ENCODE assay signal across 8 mouse cellular contexts in the genomic region with DNA sequence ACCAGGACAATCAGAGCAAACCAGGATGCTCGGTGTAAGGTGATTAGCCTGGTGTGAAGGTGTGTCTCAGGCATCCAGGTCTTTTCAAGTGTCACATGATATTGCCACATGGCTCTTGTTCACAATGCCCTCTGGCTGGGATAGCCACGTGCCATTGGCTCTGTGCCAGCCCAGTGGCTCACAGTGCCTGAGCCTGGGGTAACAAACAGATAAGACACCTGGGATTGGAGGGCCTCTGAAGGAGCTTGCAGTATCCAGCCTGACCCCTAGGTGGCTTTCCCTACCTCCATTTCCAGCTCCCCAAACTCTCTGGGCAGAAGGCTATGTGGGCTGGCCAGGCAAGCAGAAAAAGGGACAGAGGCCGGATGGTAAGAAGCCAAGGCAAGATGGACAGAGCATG. TPM values are rescaled to one million over a fixed set of nuclear protein-coding genes. Genes with fewer than 3 reads are reported as not detected.
DNase-seq lines count a peak whose midpoint lies in the region; ATAC-seq and TF ChIP-seq lines count a peak whose summit lies in the region.

No protein-coding gene starts in this region.

- no peaks in the 10 kb centered on the region for H3K9me3 ChIP-seq in CH12.LX (replicated peaks; ENCODE audit: low read length)
- no peaks in the 10 kb centered on the region for H3K9me3 ChIP-seq in limb, embryonic 10.5 days (replicated peaks)
- no peaks in the 10 kb centered on the region for H3K9me3 ChIP-seq in stomach, postnatal 0 days (ENCODE audit: control insufficient read depth, low read length)

- TF ChIP-seq RAD21 in CH12.LX (IDR thresholded peaks at IDR 0.05; ENCODE audit: low read depth, low read length): peak; percentile 48

- peaks cover 24% of the 10 kb centered on the region for H3K27me3 ChIP-seq in CH12.LX (replicated peaks)
- no peaks in the 10 kb centered on the region for H3K27me3 ChIP-seq in limb, embryonic 10.5 days (ENCODE audit: low read depth, poor library complexity, severe bottlenecking)
- no peaks in the 10 kb centered on the region for H3K27me3 ChIP-seq in stomach, postnatal 0 days (ENCODE audit: control insufficient read depth, insufficient read depth, low read length)

- in situ Hi-C loops in CH12.LX (cut with MboI; ENCODE audit: low pct_ligation_motif_present, low pct_unique_long_range_greater_than_20kb, low sequenced_read_pairs): loop anchor here (5.0 kb wide), 1 partner anchor 183 kb away; no protein-coding TSS in a partner anchor

- 54% methylated on average over 3 of the region's 3 CpGs for WGBS in limb, embryonic 10.5 days
- WGBS in stomach, postnatal 0 days: 31% methylated on average over 3 of the region's 3 CpGs

- TF ChIP-seq POLR2A in CH12.LX (IDR thresholded peaks at IDR 0.05; ENCODE audit: low read depth, low read length): no peak

- DNase-seq in gastrocnemius, postnatal 10 days: peak; percentile 21
- no peak for DNase-seq in gastrocnemius, adult 18-20 months (ENCODE audit: low spot score)
- DNase-seq in CH12.LX (ENCODE audit: extremely low read depth): peak; percentile 40
- peak; percentile 77 for DNase-seq in cerebellum, adult 11 months
- peak; percentile 52 for DNase-seq in limb, embryonic 10.5 days (ENCODE audit: low spot score)
- DNase-seq in stomach, postnatal 0 days (ENCODE audit: low spot score): peak; percentile 70
- no peak for DNase-seq in urinary bladder, postnatal 4 days (ENCODE audit: low spot score in 2 of 2)

- H3K27ac ChIP-seq in CH12.LX (ENCODE audit: insufficient read depth, low read depth): no peak overlapping the region
- H3K27ac ChIP-seq in limb, embryonic 10.5 days: no peak overlapping the region
- H3K27ac ChIP-seq in stomach, postnatal 0 days (replicated peaks): no peak overlapping the region

- H3K4me2 ChIP-seq in CH12.LX (ENCODE audit: insufficient read depth, low read depth, poor library complexity, severe bottlenecking): no peak overlapping the region
- no peak overlapping the region for H3K4me2 ChIP-seq in stomach, postnatal 0 days (replicated peaks; ENCODE audit: low read depth)

- peak; percentile 63 to 64; a peak in 3 of 4 replicates for TF ChIP-seq CTCF in CH12.LX (conservative IDR thresholded peaks at IDR 0.05 in 1 of 2, IDR thresholded peaks at IDR 0.05 in 1 of 2; ENCODE audit: low read depth in 2 of 2, low read length in 2 of 2)
- TF ChIP-seq CTCF in stomach, postnatal 0 days (IDR thresholded peaks at IDR 0.05; ENCODE audit: low read depth): peak; percentile 71

- peak; percentile 50; the same call in 1 of the 2 replicates for ATAC-seq in granulocyte monocyte progenitor cell, adult 5-6 weeks (replicated peaks; ENCODE audit: poor library complexity, severe bottlenecking)
- ATAC-seq in stomach, postnatal 0 days (ENCODE audit: low FRiP score, low TSS enrichment): peak; percentile 74

- H3K9ac ChIP-seq in CH12.LX (ENCODE audit: insufficient read depth, low read depth): no peak overlapping the region
- H3K9ac ChIP-seq in stomach, postnatal 0 days (ENCODE audit: low read length): no peak overlapping the region

- no peaks in the 10 kb centered on the region for H3K36me3 ChIP-seq in CH12.LX (replicated peaks in 1 of 2; ENCODE audit: control insufficient read depth in 1 of 2, insufficient read depth in 1 of 2, low read length in 1 of 2)
- H3K36me3 ChIP-seq in limb, embryonic 10.5 days: no peaks in the 10 kb centered on the region
- no peaks in the 10 kb centered on the region for H3K36me3 ChIP-seq in stomach, postnatal 0 days (ENCODE audit: control insufficient read depth, insufficient read depth, low read length)

- no peaks in the 10 kb centered on the region for H3K79me2 ChIP-seq in CH12.LX (replicated peaks; ENCODE audit: control insufficient read depth, extremely low read depth, insufficient read depth, poor library complexity, severe bottlenecking)

- peaks cover 0 to 17% of the 10 kb centered on the region in 2 experiments; a peak in 2 of 4 replicates for H3K4me1 ChIP-seq in CH12.LX (ENCODE audit: control insufficient read depth in 1 of 2, insufficient read depth in 2 of 2)
- H3K4me1 ChIP-seq in limb, embryonic 10.5 days: peaks cover 10% of the 10 kb centered on the region
- no peaks in the 10 kb centered on the region for H3K4me1 ChIP-seq in stomach, postnatal 0 days (replicated peaks; ENCODE audit: control insufficient read depth, insufficient read depth)

- no peak for TF ChIP-seq EP300 in CH12.LX (IDR thresholded peaks at IDR 0.05; ENCODE audit: low read length)
- TF ChIP-seq EP300 in stomach, postnatal 0 days (optimal IDR thresholded peaks at IDR 0.05): no peak

- H3K4me3 ChIP-seq in CH12.LX (replicated peaks in 1 of 3; ENCODE audit: low read depth in 2 of 3, low read length in 2 of 3, poor library complexity in 1 of 3): no peak overlapping the region
- no peak overlapping the region for H3K4me3 ChIP-seq in limb, embryonic 10.5 days
- no peak overlapping the region for H3K4me3 ChIP-seq in stomach, postnatal 0 days (ENCODE audit: low read depth, low read length)

- dilution Hi-C loops in CH12.LX (cut with MboI; ENCODE audit: extremely low pct_ligation_motif_present, extremely low pct_unique_long_range_greater_than_20kb, low sequenced_read_pairs): no loop called here

TF ChIP-seq in CH12.LX, 34 proteins besides CTCF, POLR2A, EP300 and RAD21:
- TF ChIP-seq SMC3 (IDR thresholded peaks at IDR 0.05; ENCODE audit: low read depth, low read length): peak; percentile 42
- no peak for TF ChIP-seq MYC (IDR thresholded peaks at IDR 0.05; ENCODE audit: low read depth, low read length)

RNA-seq across cellular contexts. Expression of a gene that starts 35.6 kb away (rescaled TPM):
- total RNA-seq in gastrocnemius, postnatal 10 days (2021): 1 to 10 TPM in 1 of 2 experiments, under 1 TPM in 1; 0.63 to 1.8 TPM
- total RNA-seq in gastrocnemius, adult 18-20 months (2021): under 1 TPM; 0.07 to 0.40 TPM
- 1.2 and 3.1 TPM in 2 replicates for total RNA-seq in CH12.LX (2012; rRNA removed)
- 0.53 and 0.89 TPM in 2 replicates for total RNA-seq in CH12.LX (2014; rRNA removed)
- polyA plus RNA-seq in CH12.LX (2012; ENCODE audit: insufficient read length, low read depth): 3.1 and 3.9 TPM in 2 replicates
- not detected in 2 replicates for total RNA-seq in granulocyte monocyte progenitor cell, adult 5-6 weeks (2014; fragmentation: Nextera tagmentation)
- total RNA-seq in granulocyte monocyte progenitor cell, adult 5-6 weeks (2017): not detected in 2 replicates
- 0.20 and 0.35 TPM in 2 replicates for polyA plus RNA-seq in limb, embryonic 10.5 days (2016; fragmentation: Nextera tagmentation; extraction: Ambion mirVana)
- polyA plus RNA-seq in stomach, postnatal 0 days (2015; fragmentation: Nextera tagmentation; extraction: Ambion mirVana): 1.9 and 2.0 TPM in 2 replicates

Comparison
In these comparisons a context has a peak if more than half of its experiments do, and no peak if none do; other contexts are left out.
1. DNase-seq: peak in gastrocnemius, postnatal 10 days (single experiment), CH12.LX (single experiment), cerebellum, adult 11 months (single experiment), limb, embryonic 10.5 days (single experiment) and stomach, postnatal 0 days (single experiment); none in gastrocnemius, adult 18-20 months (single experiment) and urinary bladder, postnatal 4 days (0 of 2).